Mouse (Mus musculus): ENCODE results near the gene Cfap46. TPM values are rescaled to one million over a fixed set of nuclear protein-coding genes. Genes with fewer than 3 reads are reported as not detected.

Gene Cfap46
- not detected for polyA plus RNA-seq (2014; fragmentation: Illumina TruSeq; extraction: RNeasy Lipid Tissue Mini Kit (QIAGEN cat#74804); ENCODE audit: low read depth, low replicate concordance)

DNA sequence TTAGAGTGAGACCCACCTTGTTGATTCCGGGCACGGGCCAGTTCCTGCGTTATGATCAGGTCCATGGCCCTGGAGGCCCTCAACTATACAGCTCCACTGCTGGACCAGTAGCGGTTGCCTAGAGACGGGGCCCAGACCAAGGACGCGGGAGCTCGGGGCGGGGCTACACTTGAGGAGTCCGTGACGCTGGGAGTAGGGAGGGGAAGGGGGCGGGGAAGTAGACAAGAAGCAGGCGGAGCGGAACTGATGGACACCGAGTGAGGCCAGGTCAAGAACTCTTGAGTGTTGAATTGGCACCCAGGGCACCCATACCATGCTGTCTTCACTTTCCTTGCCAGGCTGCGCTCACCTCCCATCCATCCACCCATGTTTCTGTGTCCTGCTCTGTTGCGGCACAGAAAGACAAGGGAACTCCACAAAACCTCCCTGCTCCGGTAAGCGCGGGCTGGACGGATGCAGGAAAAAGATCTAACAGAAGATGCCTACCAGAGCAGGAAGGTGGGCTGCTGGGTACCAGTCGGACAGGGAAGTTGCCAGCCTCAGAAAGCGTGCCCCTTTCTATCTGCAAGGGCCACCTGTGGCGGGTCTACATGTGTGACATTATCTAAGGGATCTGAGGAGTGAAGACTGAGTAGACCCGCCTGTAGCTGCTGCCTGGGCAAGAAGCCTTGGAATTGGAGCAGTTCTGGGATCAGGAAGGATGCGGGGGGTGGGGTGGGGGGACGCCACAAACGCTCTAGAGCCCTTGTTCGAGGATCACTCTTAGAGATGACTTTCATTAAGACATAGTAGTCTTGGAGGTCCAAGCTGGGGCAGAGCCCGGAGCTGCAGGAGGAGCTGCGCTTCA, at the start of gene Cfap46:
TSS of gene Cfap46 (minus strand) at position 112 of the 847 bp plus-strand sequence.

DNA sequence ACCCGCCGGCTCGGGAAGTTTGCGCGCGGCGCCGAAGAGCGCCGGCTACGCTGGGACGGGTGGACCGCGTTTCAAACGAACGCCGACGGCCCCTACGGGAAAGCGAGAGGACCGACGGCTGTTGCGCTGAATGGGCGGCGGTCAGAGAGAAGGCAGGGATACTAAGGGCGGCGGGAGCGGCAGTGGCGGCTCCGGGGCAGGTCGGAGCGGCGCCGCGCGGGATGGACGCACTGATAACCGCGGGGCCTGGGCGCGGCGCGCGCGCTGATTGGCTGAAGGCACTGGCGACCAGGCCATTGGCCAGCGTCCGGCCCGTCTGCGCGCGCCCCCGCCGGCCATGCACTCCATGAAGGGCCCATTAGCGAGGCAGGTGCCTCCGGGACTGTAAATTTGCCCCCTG, 101.0 kb downstream of the Cfap46 start, which contains the start of gene Nkx6-2:
TSS of gene Nkx6-2 (minus strand) at position 203 of the 400 bp plus-strand sequence.

Other genes with a start within 250 kb of the Cfap46 start
- gene Nkx6-2, start 101.0 kb downstream of the Cfap46 start, polyA plus RNA-seq (2014; fragmentation: Illumina TruSeq; extraction: RNeasy Lipid Tissue Mini Kit (QIAGEN cat#74804); ENCODE audit: low read depth, low replicate concordance) = not detected
- not detected for gene Adgra1, start 150.4 kb upstream of the Cfap46 start, polyA plus RNA-seq (2014; fragmentation: Illumina TruSeq; extraction: RNeasy Lipid Tissue Mini Kit (QIAGEN cat#74804); ENCODE audit: low read depth, low replicate concordance)
- not detected for gene Kndc1, start 210.9 kb upstream of the Cfap46 start, polyA plus RNA-seq (2014; fragmentation: Illumina TruSeq; extraction: RNeasy Lipid Tissue Mini Kit (QIAGEN cat#74804); ENCODE audit: low read depth, low replicate concordance)